Mouse (Mus musculus) small intestine, adult 2 months (tissue): ENCODE results near the gene Rtraf.

Experiments
- CTCF ChIP-seq: fragments of 200-500 bp; IDR thresholded peaks from 2 replicates; pipeline ENCODE4 v1.5.1; 2012; ENCODE audit warnings: low read depth, mild to moderate bottlenecking, control low read depth, inconsistent platforms, low read length, moderate library complexity, mixed read lengths; ENCODE audit not compliant: insufficient replicate concordance, insufficient read length; ENCODE audit errors: extremely low read depth
- POLR2A ChIP-seq: fragments of 200-500 bp; IDR thresholded peaks from 2 replicates; pipeline ENCODE4 v1.6.1; 2012; ENCODE audit warnings: low read depth, mild to moderate bottlenecking, control low read depth, inconsistent platforms, low read length, moderate library complexity

GRCm38 (mm10) chr14:19807339-19807738 lies 16.3 kb downstream of the Rtraf start:
- TF ChIP-seq CTCF = no peak
- no peak for TF ChIP-seq POLR2A
